Mouse (Mus musculus) forebrain, postnatal 0 days (tissue): Measurements from ENCODE around the gene Nmt1. TPM values are rescaled to one million over a fixed set of nuclear protein-coding genes. Genes with fewer than 3 reads are reported as not detected.

Experiments
- ATAC-seq: fragments of 200-750 bp; cut with Nextera tagmentation; 2 replicates; pipeline ENCODE4 v1.8.0; 2017; ENCODE audit warnings: mild to moderate bottlenecking, moderate library complexity
- DNase-seq: peaks from one replicate; pipeline ENCODE4 v3.0.0-alpha.2; 2015
- H3K27ac ChIP-seq: fragments of 300-500 bp; sonication (generic); 2 replicates; pipeline ENCODE4 v1.5.1; 2014; ENCODE audit warnings: low read depth, mild to moderate bottlenecking, antibody characterized with exemption, low read length, moderate library complexity, mixed read lengths
- H3K27me3 ChIP-seq: fragments of 300-500 bp; sonication (generic); 2 replicates; pipeline ENCODE4 v1.6.1; 2014; ENCODE audit warnings: mild to moderate bottlenecking, low read length, mixed read lengths; ENCODE audit not compliant: insufficient read depth
- H3K36me3 ChIP-seq: fragments of 300-500 bp; sonication (generic); 2 replicates; pipeline ENCODE4 v1.6.1; 2014; ENCODE audit warnings: mild to moderate bottlenecking, moderate library complexity; ENCODE audit not compliant: insufficient read depth
- H3K4me1 ChIP-seq: fragments of 300-500 bp; sonication (generic); 2 replicates; pipeline ENCODE4 v1.6.1; 2014; ENCODE audit warnings: antibody characterized with exemption; ENCODE audit not compliant: insufficient read depth
- H3K4me2 ChIP-seq: fragments of 300-500 bp; sonication (generic); 2 replicates; pipeline ENCODE4 v1.6.1; 2014; ENCODE audit warnings: low read depth, mild to moderate bottlenecking, moderate library complexity
- H3K4me3 ChIP-seq: fragments of 300-500 bp; sonication (generic); 2 replicates; pipeline ENCODE4 v1.5.1; 2014; ENCODE audit warnings: low read depth, low read length, mixed read lengths
- H3K9ac ChIP-seq: fragments of 300-500 bp; sonication (generic); 2 replicates; pipeline ENCODE4 v1.6.1; 2014; ENCODE audit warnings: mild to moderate bottlenecking
- H3K9me3 ChIP-seq: fragments of 300-500 bp; sonication (generic); 2 replicates; pipeline ENCODE4 v1.6.1; 2016; ENCODE audit warnings: low read length
- CTCF ChIP-seq: sonication (generic); IDR thresholded peaks from 2 replicates; pipeline ENCODE4 v1.5.1; 2016; ENCODE audit warnings: antibody characterized with exemption, control low read depth, low read depth
- WGBS: fragments of 180-500 bp; shearing (Covaris S2); extraction: QIAGEN DNeasy Blood & Tissue Kit; methylation state at CpG from one replicate; pipeline ENCODE4 v1.1.7; 2014; 5-methylcytosine and 5-hydroxymethylcytosine counted together
- polyA plus RNA-seq: library from polyadenylated mRNA; unstranded; fragments of >200 nt; fragmentation: Nextera tagmentation; extraction: Ambion mirVana; gene quantifications from 2 replicates; pipeline ENCODE4 v1.2.1, GENCODE M21; 2015
- total RNA-seq: library from RNA; depleted of rRNA; stranded (reverse); fragments of >200 nt; gene quantifications from 2 replicates; pipeline ENCODE4 v1.2.3, GENCODE M21; 2014

Nmt1 gene
- total and polyA plus RNA-seq, 2 experiments from 2014 or later: 35.0 to 63.2 TPM

- Histone ChIP-seq H3K4me3 (no peak overlapping the region), H3K27me3 (peaks cover 7% of the 10 kb centered on the region; the same call in 1 of the 2 replicates), H3K9me3 (no peaks in the 10 kb centered on the region), H3K36me3 (no peaks in the 10 kb centered on the region), H3K27ac (no peak overlapping the region), H3K4me1 (0 out of 2 replicates have a peak, but pooled peaks cover 16% of the 10 kb centered on the region), H3K4me2 (no peak overlapping the region), H3K9ac (no peak overlapping the region)
- no peak for ATAC-seq
- no peak for DNase-seq
- TF ChIP-seq CTCF: no peak
- 65% methylated on average over 11 of the region's 11 CpGs for WGBS
Observed at GRCm38 (mm10) chr11:103098531-103099190, 70.7 kb downstream of the Nmt1 start.

- H3K27ac ChIP-seq: no peak overlapping the region
- ATAC-seq (no peak), DNase-seq (no peak)
- no peaks in the 10 kb centered on the region for H3K9me3 ChIP-seq
- TF ChIP-seq CTCF: no peak
- peaks cover 7% of the 10 kb centered on the region; the same call in 1 of the 2 replicates for H3K27me3 ChIP-seq
- H3K4me3 ChIP-seq: no peak overlapping the region
- 71% methylated on average over 12 of the region's 12 CpGs for WGBS
- no peaks in the 10 kb centered on the region for H3K36me3 ChIP-seq
- H3K9ac ChIP-seq: no peak overlapping the region
- 0 out of 2 replicates have a peak, but pooled peaks cover 16% of the 10 kb centered on the region for H3K4me1 ChIP-seq
- H3K4me2 ChIP-seq: no peak overlapping the region
Observed at GRCm38 (mm10) chr11:103099352-103099940, 71.5 kb downstream of the Nmt1 start.

GRCm38 (mm10) chr11:103100361-103100760, 72.4 kb downstream of the Nmt1 start:
- H3K9me3 ChIP-seq: no peaks in the 10 kb centered on the region
- H3K36me3 ChIP-seq: no peaks in the 10 kb centered on the region
- TF ChIP-seq CTCF: no peak
- WGBS: 74% methylated on average over 8 of the region's 8 CpGs
- peaks cover 7% of the 10 kb centered on the region; the same call in 1 of the 2 replicates for H3K27me3 ChIP-seq
- 0 out of 2 replicates have a peak, but pooled peaks cover 16% of the 10 kb centered on the region for H3K4me1 ChIP-seq
- H3K9ac ChIP-seq: no peak overlapping the region
- no peak overlapping the region for H3K4me3 ChIP-seq
- DNase-seq (no peak), ATAC-seq (no peak)
- no peak overlapping the region for H3K27ac ChIP-seq
- H3K4me2 ChIP-seq: no peak overlapping the region

- ATAC-seq: no peak
Observed at GRCm38 (mm10) chr11:103101481-103101865, 73.5 kb downstream of the Nmt1 start, which contains the start of the genes Plcd3 and Acbd4. Gene Plcd3 (minus strand): TSS chr11:103101658. Gene Acbd4 (plus strand): TSS chr11:103101682.

GRCm38 (mm10) chr11:103101866-103102501, 74.0 kb downstream of the Nmt1 start:
- no peak overlapping the region for H3K27ac ChIP-seq
- 2% methylated on average over 30 of the region's 30 CpGs for WGBS

More at GRCm38 (mm10) chr11:103101481-103101865, 73.5 kb downstream of the Nmt1 start, which contains the start of the genes Plcd3 and Acbd4:
- Histone ChIP-seq H3K36me3 (no peaks in the 10 kb centered on the region), H3K4me2 (peak within 1 kb of the TSS; percentile 81), H3K9ac (peak within 1 kb of the TSS; percentile 53), H3K9me3 (no peaks in the 10 kb centered on the region), H3K27ac (no peak within 1 kb of the TSS), H3K4me3 (peak within 1 kb of the TSS; percentile 50), H3K27me3 (peaks cover 7% of the 10 kb centered on the region; the same call in 1 of the 2 replicates), H3K4me1 (0 out of 2 replicates have a peak, but pooled peaks cover 16% of the 10 kb centered on the region)
- DNase-seq: no peak
- no peak for TF ChIP-seq CTCF
- 0% methylated on average over 34 of the region's 34 CpGs for WGBS

GRCm38 (mm10) chr11:103102725-103103349, 74.8 kb downstream of the Nmt1 start:
- TF ChIP-seq CTCF: peak; percentile 100
- Histone ChIP-seq H3K9ac (peak overlapping the region; percentile 58), H3K4me3 (peak overlapping the region; percentile 50), H3K27ac (peak overlapping the region; percentile 35; the same call in 1 of the 2 replicates), H3K4me2 (peak overlapping the region; percentile 81), H3K36me3 (no peaks in the 10 kb centered on the region), H3K4me1 (0 out of 2 replicates have a peak, but pooled peaks cover 16% of the 10 kb centered on the region), H3K27me3 (peaks cover 7% of the 10 kb centered on the region; the same call in 1 of the 2 replicates), H3K9me3 (no peaks in the 10 kb centered on the region)
- ATAC-seq (peak; percentile 97), DNase-seq (peak; percentile 97)
- 2% methylated on average over 35 of the region's 35 CpGs for WGBS

More at GRCm38 (mm10) chr11:103101866-103102501, 74.0 kb downstream of the Nmt1 start:
- 0 out of 2 replicates have a peak, but pooled peaks cover 16% of the 10 kb centered on the region for H3K4me1 ChIP-seq
- no peaks in the 10 kb centered on the region for H3K9me3 ChIP-seq
- ATAC-seq: peak; percentile 37; the same call in 1 of the 2 replicates
- peaks cover 7% of the 10 kb centered on the region; the same call in 1 of the 2 replicates for H3K27me3 ChIP-seq
- no peaks in the 10 kb centered on the region for H3K36me3 ChIP-seq
- peak overlapping the region; percentile 50 for H3K4me3 ChIP-seq
- TF ChIP-seq CTCF: no peak
- peak overlapping the region; percentile 81 for H3K4me2 ChIP-seq
- DNase-seq: peak; percentile 79
- H3K9ac ChIP-seq: peak overlapping the region; percentile 53
